Mouse (Mus musculus): Measurements from ENCODE around the gene Zmynd19. TPM values are rescaled to one million over a fixed set of nuclear protein-coding genes. Genes with fewer than 3 reads are reported as not detected.

The Zmynd19 gene
- 10 to 100 TPM; 16.7 to 16.8 TPM for total RNA-seq (2021)

DNA sequence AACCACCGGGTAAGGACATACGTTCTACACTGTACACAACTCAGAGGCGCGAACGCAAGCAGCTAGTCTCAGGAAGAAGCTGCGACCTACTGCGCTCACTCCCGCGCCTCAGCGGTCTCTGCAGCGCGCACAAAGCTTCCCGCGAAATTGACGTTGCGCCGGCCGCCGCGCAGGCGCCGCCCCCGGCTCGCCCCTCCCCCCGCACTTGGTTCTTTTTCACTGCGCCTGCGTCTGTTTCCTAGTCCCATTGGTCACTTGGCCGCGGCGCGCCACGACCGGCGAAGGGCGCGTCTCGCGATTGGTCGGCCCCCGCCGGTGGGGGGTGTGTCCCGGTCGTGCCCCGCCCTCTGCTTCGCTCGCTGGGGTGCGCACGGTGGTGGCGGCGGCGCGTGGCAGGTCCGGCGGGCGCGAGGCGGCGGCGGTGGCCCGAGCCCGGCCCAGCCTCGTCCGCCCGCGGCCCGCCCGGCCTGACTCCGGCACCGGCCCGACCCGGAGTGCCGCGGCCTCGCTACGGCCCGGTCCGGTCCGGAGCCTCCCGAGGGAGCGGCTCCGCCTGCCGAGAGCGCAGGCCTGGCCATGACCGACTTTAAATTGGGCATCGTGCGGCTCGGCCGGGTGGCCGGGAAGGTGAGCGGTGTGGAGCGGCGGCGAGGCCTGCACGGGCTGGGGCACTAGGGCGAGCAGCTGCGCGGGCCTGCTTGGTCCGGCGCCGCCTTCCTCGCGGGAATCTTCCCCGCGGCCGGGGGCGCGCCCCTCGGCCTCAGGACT is at the start of gene Zmynd19:
Gene Zmynd19 (plus strand): TSS at position 372 of the 768 bp plus-strand sequence.
- peak; percentile 95 for DNase-seq (ENCODE audit: low spot score)
- intact Hi-C loops (cut with DNase I) = loop anchor here (10.0 kb wide), 1 partner anchor 375 kb away; no protein-coding TSS in a partner anchor

DNA sequence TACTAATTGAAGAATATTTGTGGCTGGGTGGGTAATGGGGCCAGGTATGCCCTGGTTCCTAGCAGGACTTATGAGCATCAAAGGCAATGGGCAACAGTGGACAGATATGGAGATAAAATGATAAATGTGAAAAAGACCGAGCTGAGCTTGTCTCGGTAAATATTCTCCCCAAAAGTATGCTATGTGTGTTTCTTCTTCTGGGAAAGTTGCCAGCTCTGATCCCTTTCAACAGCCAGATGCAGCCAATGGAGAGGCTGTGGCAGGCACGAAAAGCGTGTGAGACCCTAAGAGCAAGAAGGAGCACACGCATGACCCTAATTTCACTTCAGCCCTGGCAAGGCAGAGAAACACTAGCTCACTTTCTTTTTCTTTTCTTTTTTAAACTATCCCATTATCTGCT is 48.5 kb upstream of the Zmynd19 start:
- no peak for DNase-seq (ENCODE audit: low spot score)
- intact Hi-C loops (cut with DNase I) = loop anchor here (5.0 kb wide), 1 partner anchor 34 kb away; no protein-coding TSS in a partner anchor

GRCm38 (mm10) chr2:24902999-24903398 is 46.6 kb upstream of the Zmynd19 start:
- intact Hi-C loops (cut with DNase I) = loop anchor here (5.0 kb wide), 1 partner anchor 36 kb away; no protein-coding TSS in a partner anchor
- no peak for DNase-seq (ENCODE audit: low spot score)

- DNase-seq (ENCODE audit: low spot score) = no peak
- intact Hi-C loops (cut with DNase I) = loop anchor here (5.0 kb wide), 1 partner anchor 38 kb away; no protein-coding TSS in a partner anchor
Measured at GRCm38 (mm10) chr2:24904823-24905652, 44.6 kb upstream of the Zmynd19 start.

DNA sequence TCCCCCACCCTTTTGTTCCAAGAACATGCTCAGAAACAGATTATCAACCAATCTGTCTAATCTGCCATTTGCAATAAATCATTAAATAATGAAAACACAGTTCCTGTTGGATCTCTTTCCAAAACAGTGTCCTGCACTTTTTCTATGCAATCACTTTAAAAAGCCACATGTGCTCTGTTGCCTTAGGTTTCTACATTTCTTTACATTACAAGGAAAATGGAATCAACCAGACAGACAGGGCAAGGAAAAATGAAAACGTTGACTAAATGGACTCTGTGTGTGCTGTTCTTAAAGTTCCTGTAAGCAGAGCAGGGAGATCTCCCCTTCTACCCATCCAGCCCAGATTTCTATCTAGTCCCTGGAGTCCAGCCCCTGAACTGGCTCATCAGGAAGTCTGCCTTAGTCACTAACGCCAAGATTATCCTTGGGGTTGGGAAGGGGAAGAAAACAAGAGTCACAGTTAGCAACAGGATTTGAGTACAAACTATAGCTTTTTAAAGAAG is 43.9 kb upstream of the Zmynd19 start:
- DNase-seq (ENCODE audit: low spot score) = no peak
- intact Hi-C loops (cut with DNase I) = no loop called here

DNA sequence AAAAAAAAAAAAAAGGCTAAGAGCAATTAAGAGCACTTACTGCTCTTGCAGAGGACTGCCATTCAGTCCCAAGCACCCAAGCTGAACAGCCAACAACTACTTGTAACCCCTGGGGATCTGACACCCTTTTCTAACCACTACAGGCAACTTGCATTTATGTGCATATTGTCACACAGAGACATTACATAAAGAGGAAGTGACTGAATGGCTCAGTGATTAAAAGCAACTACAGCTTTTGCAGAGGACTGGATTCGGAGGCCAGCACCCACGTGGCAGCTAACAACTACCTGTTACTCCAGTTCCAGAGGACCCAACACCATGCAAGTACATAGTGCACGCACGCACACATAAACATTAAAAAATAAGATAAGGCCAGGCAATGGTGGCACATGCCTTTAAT is 39.1 kb upstream of the Zmynd19 start:
- intact Hi-C loops (cut with DNase I) = no loop called here
- no peak for DNase-seq (ENCODE audit: low spot score)

- no peak for DNase-seq (ENCODE audit: low spot score)
- intact Hi-C loops (cut with DNase I) = no loop called here
Measured at GRCm38 (mm10) chr2:24912189-24912588, 37.4 kb upstream of the Zmynd19 start.

DNA sequence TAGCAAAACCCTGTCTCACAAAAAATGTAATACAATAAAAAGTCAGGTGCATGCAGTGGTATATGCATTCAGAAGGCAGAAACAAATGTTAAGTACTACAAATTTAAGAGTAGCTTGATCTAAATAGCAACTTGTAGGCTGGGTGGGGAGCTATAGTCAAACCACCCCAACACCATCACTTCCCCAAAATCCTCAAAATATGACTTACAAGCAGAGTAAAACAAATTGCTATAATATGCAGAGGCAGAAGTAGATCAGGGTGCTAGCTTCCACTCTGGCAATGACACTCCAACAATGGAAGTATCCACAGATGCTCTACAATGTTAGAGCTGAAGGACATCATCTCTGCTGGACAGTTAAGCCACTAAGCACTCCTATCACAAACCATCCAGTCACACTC is 37.0 kb upstream of the Zmynd19 start:
- intact Hi-C loops (cut with DNase I) = no loop called here
- DNase-seq (ENCODE audit: low spot score) = no peak

- intact Hi-C loops (cut with DNase I) = no loop called here
Measured at GRCm38 (mm10) chr2:24914762-24915161, 34.8 kb upstream of the Zmynd19 start.

GRCm38 (mm10) chr2:24918930-24919838 is 30.4 kb upstream of the Zmynd19 start, which contains the start of gene Ehmt1:
Gene Ehmt1, minus strand, starts transcription at chr2:24919614.
- intact Hi-C loops (cut with DNase I) = no loop called here
- peak; percentile 90 for DNase-seq (ENCODE audit: low spot score)

More at GRCm38 (mm10) chr2:24914762-24915161, 34.8 kb upstream of the Zmynd19 start:
- DNase-seq (ENCODE audit: low spot score) = no peak

- DNase-seq (ENCODE audit: low spot score) = no peak
- intact Hi-C loops (cut with DNase I) = no loop called here
Measured at GRCm38 (mm10) chr2:24919839-24920175, 29.8 kb upstream of the Zmynd19 start.

DNA sequence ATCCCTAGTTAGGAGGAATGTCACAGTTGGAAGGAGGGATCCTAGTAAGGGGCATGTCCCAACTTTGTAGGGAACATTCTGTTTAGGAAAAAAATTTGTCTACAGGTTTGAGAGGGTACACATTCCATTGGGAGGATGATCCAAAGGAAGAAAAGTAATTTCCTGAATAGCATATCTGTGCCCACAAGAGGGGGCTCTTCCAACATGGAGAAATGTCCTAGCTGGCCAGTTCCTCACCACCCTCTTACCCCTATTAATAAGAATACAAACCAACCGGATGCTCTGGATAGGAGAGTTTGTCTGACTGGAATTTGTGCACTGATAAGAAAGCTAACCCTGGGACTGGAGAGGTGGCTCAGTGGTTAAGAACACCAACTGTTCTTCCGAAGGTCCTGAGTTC is 26.0 kb upstream of the Zmynd19 start:
- intact Hi-C loops (cut with DNase I) = no loop called here
- no peak for DNase-seq (ENCODE audit: low spot score)

DNA sequence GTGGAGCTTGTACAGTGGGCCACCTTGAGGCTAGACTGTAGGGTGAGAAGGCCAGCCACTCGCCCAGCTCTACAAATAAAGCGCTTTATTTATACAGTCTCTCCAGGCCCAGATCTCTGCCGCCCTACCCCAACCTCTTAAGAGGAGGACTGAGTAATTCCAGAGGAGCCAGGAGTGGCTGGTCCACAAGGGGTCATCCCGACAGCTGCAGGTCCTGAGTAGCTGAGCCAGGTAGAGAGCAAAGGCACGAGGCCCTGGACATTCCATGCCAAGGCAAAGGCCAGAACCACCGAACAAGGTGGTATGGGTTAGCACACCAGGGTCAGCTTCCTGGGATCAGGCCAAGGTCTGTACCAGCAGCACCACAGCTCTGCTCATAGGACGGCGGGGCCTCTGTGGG is 24.3 kb upstream of the Zmynd19 start:
- DNase-seq (ENCODE audit: low spot score) = no peak
- intact Hi-C loops (cut with DNase I) = no loop called here

- no peak for DNase-seq (ENCODE audit: low spot score)
- intact Hi-C loops (cut with DNase I) = no loop called here
Measured at GRCm38 (mm10) chr2:24926345-24926964, 23.1 kb upstream of the Zmynd19 start.

DNA sequence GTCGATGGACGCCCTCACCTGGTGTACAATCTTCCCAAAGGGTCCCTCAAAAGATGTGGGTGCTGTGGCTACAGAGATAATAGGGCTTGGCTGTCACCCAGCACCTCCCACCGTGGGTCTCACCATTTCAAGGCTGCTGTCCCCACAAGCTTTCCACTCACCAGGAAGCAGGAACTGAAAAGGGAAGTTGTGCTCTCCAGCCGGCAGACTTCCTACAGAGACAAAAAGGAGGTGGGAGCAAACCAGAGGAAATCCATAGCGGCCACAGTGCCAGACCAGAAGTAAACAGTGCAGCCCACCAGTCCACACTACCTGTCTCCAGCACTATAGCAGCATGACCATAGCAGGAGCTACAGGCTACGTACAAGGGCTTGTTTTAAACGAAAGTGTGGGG is 22.6 kb upstream of the Zmynd19 start:
- intact Hi-C loops (cut with DNase I) = no loop called here
- DNase-seq (ENCODE audit: low spot score) = no peak

GRCm38 (mm10) chr2:24927810-24928479 is 21.6 kb upstream of the Zmynd19 start:
- intact Hi-C loops (cut with DNase I) = no loop called here
- no peak for DNase-seq (ENCODE audit: low spot score)

- DNase-seq (ENCODE audit: low spot score) = no peak
- intact Hi-C loops (cut with DNase I) = no loop called here
Measured at GRCm38 (mm10) chr2:24929119-24929518, 20.5 kb upstream of the Zmynd19 start.

DNA sequence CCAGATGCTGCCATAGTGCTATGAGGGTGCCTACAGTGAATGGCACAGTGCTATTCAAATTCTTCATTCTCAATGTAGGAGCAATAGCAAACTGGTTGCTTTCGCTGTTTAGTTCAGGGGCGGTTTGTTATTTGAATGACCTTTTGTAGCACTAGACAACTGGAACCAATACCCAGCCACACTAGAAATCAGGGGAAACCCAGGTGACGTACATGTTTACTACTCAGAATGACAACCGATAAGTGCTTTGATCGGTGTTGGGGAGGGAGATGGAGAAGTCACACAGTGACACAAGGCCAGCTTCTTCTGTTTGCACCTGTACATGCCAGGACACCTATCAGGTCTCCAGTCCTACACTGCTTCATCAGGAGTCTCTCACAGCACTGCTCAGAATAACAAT is 20.0 kb upstream of the Zmynd19 start:
- intact Hi-C loops (cut with DNase I) = no loop called here
- DNase-seq (ENCODE audit: low spot score) = no peak

DNA sequence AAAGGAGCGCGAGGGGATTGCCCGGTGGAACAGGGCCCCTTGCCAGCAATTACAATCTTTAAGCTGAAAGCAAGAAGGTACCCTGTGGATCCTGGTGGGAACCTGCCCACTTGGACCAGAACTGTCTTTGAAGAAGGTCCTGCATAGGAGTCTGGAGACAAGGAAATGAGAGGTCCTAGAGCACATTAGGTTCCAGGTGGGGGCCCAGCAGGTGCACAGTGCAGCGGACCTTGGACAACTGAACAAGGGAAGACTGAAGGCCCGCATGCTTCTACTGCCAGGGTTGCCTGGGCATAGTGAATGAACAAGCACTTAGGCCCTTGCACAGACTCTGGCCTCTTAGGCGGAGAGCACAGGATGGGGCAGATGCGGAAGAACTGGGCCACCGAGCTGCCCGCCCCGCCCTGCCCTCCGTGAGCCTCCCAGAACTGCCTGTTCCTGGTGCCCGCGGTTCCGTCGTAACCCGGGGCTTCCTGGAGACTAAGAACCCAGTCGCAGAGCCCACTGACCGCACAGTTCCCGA is 15.1 kb upstream of the Zmynd19 start:
- no peak for DNase-seq (ENCODE audit: low spot score)
- intact Hi-C loops (cut with DNase I) = no loop called here

All from heart, postnatal 25 days (tissue).